Mouse (Mus musculus) granulocyte monocyte progenitor cell, adult 5-6 weeks (primary cell): ENCODE data around the gene 2010111I01Rik. TPM values are rescaled to one million over a fixed set of nuclear protein-coding genes. Genes with fewer than 3 reads are reported as not detected.
"Not testable (repeated sequence)": the region's sequence is repeated elsewhere in the genome, so short reads cannot be mapped to it uniquely, and the experiment has no call there.

Experiments used
- ATAC-seq: replicated peaks from 2 replicates; pipeline ENCODE4 v1.8.0; 2016; ENCODE audit warnings: mild to moderate bottlenecking, moderate TSS enrichment, inconsistent platforms; ENCODE audit not compliant: poor library complexity, severe bottlenecking
- total RNA-seq, 2 experiments: library from RNA; stranded (forward) in 1 of 2; stranded (reverse) in 1 of 2; fragments of 200-712, 200-1000 nt in 1 of 2; fragments of >200 nt in 1 of 2; fragmentation: Nextera tagmentation in 1 of 2; gene quantifications; 2 replicates each; pipeline ENCODE4 v1.2.3; 2014 to 2017

2010111I01Rik gene
- total RNA-seq, 2 experiments from 2014 or later, result 61.9 to 86.8 TPM

GRCm38 (mm10) chr13:63297003-63297402, 332.3 kb downstream of the 2010111I01Rik start:
- ATAC-seq, result no peak

GRCm38 (mm10) chr13:63297933-63298332, 333.2 kb downstream of the 2010111I01Rik start:
- no peak for ATAC-seq

DNA sequence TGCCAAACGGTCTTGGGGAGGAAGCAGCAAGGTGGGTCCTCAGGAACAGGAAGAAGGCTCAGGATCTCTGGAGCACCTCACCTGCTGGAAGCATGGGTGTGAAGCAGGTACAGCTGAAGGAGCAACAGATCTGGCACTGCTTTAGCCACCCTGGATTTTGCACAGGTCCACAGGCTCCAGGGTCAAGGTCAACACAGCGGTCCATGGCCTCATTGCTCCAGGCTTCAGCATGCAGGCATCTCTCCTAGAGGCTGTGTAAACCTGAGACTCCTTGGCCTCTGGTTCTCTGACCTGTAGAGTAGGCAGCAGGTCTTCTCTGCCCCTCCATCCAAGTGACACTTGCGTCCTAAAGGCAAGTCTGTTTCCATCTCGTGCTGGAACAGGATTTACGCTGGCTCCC, 334.2 kb downstream of the 2010111I01Rik start:
- ATAC-seq, result no peak

DNA sequence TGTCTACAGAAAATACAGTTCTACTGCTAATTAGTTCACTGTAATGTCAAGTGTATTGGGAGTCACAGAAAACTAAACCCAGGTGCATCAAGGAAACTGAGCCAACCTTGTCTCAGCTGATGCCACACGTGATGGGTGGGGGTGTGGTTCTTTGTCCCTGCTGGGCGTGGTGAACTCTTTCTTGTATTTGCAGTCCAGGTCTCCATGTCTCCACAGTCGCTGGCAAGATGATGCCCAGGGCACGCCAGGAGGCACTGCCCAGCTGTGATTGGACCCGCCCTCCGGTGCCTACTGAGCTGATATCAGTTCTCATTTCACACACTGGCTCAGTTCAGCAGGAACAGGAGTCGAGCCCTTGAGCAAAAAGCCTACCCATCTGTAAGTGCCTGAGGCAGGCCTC, 336.2 kb downstream of the 2010111I01Rik start:
- no peak for ATAC-seq

DNA sequence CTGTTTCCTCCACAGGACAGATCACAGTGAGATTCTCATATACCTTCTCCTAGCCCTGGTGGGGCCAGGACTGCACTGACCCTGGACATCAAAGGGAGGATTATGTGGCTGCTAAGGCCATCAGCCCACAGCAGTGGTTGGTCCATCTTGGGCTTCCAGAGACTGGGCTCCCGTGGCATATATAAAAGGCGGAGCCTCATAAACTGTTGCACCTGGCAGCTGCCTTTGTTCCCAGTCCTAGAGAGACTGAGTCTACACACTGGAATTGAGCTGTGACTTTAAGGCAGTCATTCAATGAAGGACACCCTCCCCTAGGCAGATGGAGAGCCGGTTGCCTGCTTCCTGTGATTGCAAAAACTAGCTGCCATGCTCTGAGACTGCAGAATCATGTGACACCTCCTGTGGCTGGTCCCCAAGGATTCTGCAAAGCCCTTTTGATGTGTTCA, 337.1 kb downstream of the 2010111I01Rik start:
- peak; percentile 4; the same call in 1 of the 2 replicates for ATAC-seq

DNA sequence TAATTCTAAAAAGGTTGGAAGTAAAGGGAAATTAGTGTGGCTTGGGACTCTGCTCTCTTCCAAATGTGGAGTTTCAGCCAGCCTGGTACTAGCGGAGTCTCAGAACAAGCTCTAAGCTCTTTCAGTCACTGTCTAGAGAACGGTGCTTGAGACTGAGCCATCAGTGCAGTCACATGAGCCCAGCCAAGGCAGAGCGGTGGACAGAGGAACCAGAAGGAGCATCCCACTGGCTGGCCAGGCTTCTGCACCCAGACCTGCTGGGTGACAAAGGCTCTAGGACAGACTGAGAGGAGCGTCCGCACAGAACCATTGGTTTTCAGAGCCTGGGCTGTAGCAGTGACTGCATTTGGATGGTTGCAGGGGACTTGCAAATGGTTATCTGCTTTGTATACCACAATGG, 337.7 kb downstream of the 2010111I01Rik start:
- ATAC-seq, result no peak

GRCm38 (mm10) chr13:63304124-63304792, 339.6 kb downstream of the 2010111I01Rik start:
- ATAC-seq, result no peak

DNA sequence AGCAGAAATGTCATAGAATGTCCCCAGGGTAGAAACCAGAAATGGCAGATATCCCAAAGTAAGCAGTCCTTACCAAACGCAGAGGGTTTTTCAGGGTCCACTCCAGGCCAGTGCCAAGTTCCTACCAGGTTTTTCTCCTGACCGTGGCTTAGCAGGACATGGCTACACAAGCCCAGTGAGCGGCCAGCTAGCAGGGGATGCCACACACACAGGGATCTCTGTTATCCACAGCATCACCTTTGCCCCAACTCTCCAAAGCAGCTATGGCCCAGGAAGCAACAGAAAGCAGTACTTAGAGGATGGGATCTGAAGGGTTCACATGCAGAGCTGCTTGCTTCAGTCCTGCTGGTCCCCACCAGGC, 340.1 kb downstream of the 2010111I01Rik start:
- no peak for ATAC-seq

- no peak for ATAC-seq
Measured at GRCm38 (mm10) chr13:63305160-63306011, 340.7 kb downstream of the 2010111I01Rik start.

DNA sequence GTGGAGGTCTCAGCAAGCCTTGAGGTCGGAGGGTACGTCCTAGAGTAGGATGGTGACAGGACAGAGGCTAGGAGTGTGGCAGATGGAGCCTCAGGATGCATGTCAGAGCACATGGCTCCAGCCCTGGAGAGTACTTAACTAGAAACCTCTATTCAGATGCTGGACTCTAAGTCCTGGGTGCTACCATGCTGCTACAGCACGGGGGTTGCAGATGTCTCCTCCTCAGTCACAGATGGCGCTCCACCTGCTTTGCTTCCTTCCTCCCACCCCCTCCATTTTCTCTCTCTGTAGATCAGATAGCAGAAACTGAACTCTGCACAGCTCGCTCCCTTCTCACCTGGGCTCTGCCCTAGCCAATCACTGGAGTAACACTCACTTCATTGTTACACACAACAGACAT, 342.1 kb downstream of the 2010111I01Rik start:
- no peak for ATAC-seq

GRCm38 (mm10) chr13:63309563-63309962, 344.9 kb downstream of the 2010111I01Rik start:
- ATAC-seq, result no peak

- no peak for ATAC-seq
Measured at GRCm38 (mm10) chr13:63311156-63311555, 346.5 kb downstream of the 2010111I01Rik start.

DNA sequence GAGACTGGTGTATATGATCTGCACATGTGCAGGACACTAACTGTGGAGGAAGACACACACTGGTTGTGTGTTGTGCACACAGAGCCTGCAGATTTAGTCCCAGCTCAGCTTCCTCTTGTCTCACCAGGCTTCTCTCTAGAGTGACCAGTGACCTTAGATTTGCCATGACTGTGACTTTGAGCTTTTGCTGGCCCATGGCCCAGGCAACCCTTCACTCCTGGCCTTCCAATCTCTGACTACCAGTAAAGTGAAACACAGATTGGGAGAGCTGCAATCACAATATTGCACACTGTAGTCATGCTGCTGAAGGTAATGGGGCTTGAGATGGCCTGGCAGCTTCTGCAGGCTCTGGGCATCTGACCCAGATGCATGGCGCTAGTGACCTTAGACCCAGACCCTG, 348.6 kb downstream of the 2010111I01Rik start:
- ATAC-seq, result no peak

DNA sequence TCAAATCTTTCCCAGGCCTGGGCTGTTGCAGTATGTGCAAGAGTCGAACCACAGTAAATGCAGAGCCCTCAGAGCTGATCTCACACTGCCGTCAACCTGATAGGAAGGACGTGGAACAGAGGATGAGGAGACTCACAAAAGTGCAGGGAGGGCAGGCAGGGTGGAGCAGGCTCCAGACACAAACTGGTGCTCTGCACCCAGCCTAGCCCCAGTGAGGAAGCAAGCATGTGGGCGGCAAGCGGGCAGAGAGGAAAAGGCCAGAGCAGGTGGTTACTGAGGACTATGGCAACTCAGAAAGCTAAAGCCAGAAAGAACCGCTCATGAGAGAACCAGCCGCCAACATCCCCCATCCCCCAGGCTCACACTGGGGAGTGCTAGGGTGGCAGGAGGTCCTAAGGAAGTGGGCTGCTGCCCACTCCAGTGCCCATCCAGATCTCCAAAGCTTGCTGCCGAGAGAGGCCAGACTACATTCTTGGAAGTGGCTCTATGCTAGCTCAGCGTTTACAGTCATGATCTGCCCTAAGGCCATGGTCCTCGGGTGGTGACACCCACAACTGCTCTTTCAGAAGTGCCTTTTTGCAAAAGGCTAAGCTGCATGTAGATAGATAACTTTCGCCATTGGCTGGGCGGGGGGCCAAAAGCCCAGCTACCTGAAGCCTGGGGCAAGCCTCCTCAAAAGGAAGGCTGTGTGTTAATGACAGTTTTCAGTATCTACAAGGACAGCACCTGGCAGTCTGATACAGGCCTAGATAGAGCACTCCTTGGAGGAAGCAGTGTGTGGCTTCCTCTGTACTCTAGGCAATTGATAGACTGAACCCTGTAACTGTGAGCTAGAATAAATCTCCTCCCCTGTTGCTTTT, 349.3 kb downstream of the 2010111I01Rik start:
- 0 out of 2 replicates have a peak, but pooled peaks have one; percentile 5 for ATAC-seq

DNA sequence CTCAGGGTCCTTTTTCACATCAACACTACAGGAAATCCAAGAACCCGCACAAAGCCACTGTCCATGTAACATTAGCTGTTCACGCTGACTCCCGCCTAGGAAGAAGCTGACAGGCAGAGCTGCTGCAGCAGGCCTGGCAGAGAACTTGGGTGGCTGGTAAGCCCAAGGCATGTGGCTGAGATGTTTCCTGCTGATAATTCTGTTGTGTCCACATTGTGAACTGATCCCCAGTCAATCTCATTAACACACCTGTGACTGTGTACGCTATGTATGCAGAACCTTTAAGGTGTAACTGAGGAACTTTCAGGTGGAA, 349.9 kb downstream of the 2010111I01Rik start:
- no peak for ATAC-seq

DNA sequence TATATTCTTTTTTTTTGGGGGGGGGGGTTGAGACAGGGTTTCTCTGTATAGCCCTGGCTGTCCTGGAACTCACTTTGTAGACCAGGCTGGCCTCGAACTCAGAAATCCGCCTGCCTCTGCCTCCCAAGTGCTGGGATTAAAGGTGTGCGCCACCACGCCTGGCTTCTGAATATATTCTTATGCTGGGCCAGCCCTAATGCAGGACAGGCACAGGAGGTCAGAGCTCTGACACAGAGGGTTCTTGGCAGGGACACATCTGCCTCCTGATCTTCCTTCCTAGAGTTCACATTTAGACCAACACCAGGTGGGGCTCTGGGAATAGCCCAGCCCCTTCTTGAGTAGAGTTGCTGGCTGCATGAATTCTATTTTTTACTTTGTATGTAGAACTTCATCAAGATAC, 350.4 kb downstream of the 2010111I01Rik start:
- ATAC-seq, result not testable (repeated sequence)

DNA sequence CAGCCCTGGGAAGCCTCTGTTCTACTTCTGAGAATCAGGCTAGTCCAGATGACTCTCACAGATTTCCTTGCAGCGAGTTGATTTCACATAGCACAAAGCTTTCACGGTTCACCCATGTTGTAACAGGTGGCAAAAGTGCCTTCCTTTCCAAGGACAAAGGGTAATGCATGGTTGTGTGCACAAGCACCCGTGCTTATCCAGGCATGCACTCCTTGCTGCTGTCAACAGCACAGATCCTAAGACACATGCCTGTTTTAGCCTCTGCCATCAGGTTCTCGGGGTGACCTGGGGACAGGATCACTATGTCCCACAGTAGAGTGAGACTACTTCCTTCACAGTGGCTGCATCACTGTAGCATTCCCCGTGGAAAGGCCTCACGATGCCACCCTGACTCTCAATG, 351.1 kb downstream of the 2010111I01Rik start:
- no peak for ATAC-seq

DNA sequence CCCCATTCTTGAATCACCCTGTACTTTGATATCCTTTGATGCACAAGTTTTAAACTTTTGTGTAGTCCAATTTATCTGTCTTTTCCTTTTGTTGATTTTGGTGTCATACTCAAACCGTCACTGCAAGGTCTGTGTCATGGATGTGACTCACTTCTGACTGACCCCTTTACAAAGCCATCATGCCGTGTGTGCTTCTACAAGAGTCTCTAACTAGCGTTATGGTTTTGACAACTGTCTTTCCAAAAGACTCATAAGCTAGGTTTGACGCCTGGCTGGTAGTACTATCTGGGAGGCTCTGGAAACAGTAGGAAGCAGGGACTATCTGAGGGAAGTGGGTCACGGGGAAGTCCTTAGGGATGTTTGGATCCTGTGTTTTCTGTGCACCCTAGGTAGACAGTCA, 351.7 kb downstream of the 2010111I01Rik start:
- ATAC-seq, result no peak

DNA sequence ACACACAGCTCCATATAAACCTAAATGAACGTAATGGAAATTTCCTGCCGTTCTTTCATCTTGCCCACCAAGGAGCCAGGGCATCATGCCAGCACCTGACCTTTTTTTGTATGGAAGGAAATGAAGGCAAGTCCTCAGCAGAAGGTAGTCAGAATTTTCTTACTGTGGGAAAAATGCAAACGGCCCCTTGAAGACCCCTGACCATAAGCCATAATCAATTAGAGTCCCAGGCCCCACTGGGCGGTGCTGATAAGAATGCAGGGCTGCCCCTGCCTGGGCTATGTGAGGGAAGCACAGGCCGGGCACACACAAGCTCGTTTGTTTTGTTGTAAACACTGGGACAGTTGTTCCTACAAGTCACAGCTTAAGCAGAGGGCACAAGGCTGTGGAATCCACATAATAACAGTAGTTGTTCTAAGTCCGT, 353.0 kb downstream of the 2010111I01Rik start:
- no peak for ATAC-seq

DNA sequence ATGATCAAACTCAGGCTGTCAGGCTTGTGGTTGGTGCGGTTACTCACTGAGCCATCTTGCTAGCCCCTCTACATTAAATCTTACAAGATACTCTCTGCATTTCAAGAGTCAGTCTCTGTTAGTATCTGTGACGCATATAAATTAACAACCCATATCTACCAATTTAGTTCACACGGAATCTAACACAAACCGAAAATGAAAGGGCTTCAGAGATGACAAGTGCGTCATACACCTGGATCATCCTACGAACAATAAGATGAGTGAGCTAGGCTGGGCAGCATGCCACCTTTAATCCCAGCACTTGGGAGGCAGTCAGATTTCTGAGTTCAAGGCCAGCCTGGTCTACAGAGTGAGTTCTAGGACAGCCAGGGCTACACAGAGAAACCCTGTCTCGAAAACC, 355.1 kb downstream of the 2010111I01Rik start:
- ATAC-seq, result no peak

GRCm38 (mm10) chr13:63321689-63322088, 357.0 kb downstream of the 2010111I01Rik start:
- no peak for ATAC-seq
